In the genomic region with DNA sequence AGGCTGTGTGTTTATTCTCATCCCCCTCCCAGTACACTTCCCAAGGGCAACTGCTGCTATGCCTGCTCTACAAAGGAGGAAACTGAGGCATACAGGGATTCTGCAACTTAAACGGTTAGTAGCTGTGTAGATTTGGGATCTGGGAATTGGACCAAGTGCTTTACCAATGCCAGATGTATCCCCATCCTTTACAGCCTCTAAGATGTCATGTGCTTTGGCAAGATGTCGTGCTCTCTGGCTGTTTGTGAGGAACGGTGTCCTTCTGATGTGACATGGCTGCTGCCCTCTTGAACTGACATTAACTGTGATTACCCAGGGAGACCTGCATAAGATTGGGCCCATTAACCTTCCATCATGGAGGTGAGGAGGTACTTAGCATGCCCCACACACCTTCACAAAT, we compare ENCODE assay signal across 22 mouse cellular contexts.
DNase-seq lines count a peak whose midpoint lies in the region; ATAC-seq lines count a peak whose summit lies in the region.
"Had no signal": no experiment of that assay in that cellular context is flagged by ENCODE, and none has a peak within 500 bp of the region (broad histone marks: within the 10 kb centered on the region; RNA-seq: fewer than 3 reads in every experiment).

No protein-coding gene starts in this region.

- ATAC-seq in heart, embryonic 15.5 days (replicated peaks; ENCODE audit: insufficient number of reproducible peaks, insufficient read depth, low FRiP score, low read depth) = no peak
- no peak for ATAC-seq in midbrain, embryonic 11.5 days (ENCODE audit: low FRiP score)
- ATAC-seq in embryonic facial prominence, embryonic 15.5 days (ENCODE audit: insufficient number of reproducible peaks, low FRiP score, low TSS enrichment, low read depth) = 0 out of 2 replicates have a peak, but pooled peaks have one; percentile 5
- no peak for ATAC-seq in frontal cortex, adult (ENCODE audit: low TSS enrichment)
- ATAC-seq: inflammation-experienced regulatory T-cells, adult 6 months; lung, postnatal 0 days; midbrain, embryonic 16.5 days; Patski had no signal

- peak overlapping the region; percentile 55 for H3K4me2 ChIP-seq in heart, embryonic 15.5 days
- no peak overlapping the region for H3K4me2 ChIP-seq in midbrain, embryonic 11.5 days
- H3K4me2 ChIP-seq in embryonic facial prominence, embryonic 15.5 days (replicated peaks) = peak overlapping the region; percentile 21; the same call in 1 of the 2 replicates
- H3K4me2 ChIP-seq: forebrain, embryonic 12.5 days; hindbrain, embryonic 13.5 days had no signal

- no peak overlapping the region for H3K27ac ChIP-seq in heart, embryonic 15.5 days
- no peak overlapping the region for H3K27ac ChIP-seq in midbrain, embryonic 11.5 days (ENCODE audit: low read depth, low read length)
- H3K27ac ChIP-seq in midbrain, embryonic 10.5 days (replicated peaks) = no peak overlapping the region
- H3K27ac ChIP-seq in embryonic facial prominence, embryonic 15.5 days (replicated peaks) = peak overlapping the region; percentile 68; the same call in 1 of the 2 replicates
- H3K27ac ChIP-seq: forebrain, embryonic 12.5 days; hindbrain, embryonic 13.5 days; left cerebral cortex, adult 2 months; limb, embryonic 12.5 days; liver, embryonic 14.5 days; neural tube, embryonic 15.5 days had no signal

- WGBS in heart, embryonic 15.5 days = 53% methylated on average over 3 of the region's 3 CpGs
- 81% methylated on average over 3 of the region's 3 CpGs for WGBS in midbrain, embryonic 11.5 days
- WGBS in midbrain, embryonic 10.5 days = 84% methylated on average over 3 of the region's 3 CpGs
- 33% methylated on average over 3 of the region's 3 CpGs for WGBS in embryonic facial prominence, embryonic 15.5 days

- DNase-seq in heart, adult 9 months (ENCODE audit: low spot score in 2 of 2) = no peak
- DNase-seq in midbrain, embryonic 11.5 days (ENCODE audit: low spot score, missing footprints) = peak; percentile 75
- DNase-seq in midbrain, embryonic 10.5 days (ENCODE audit: low spot score) = no peak
- DNase-seq in urinary bladder, postnatal 10 days (ENCODE audit: low spot score) = no peak
- DNase-seq: cerebellum, adult 9-11 months; layer of hippocampus, adult 9-11 months; right cerebral cortex, postnatal 14 days had no signal

- H3K27me3 ChIP-seq in heart, embryonic 15.5 days = peaks cover 13% of the 10 kb centered on the region
- no peaks in the 10 kb centered on the region; the same call in 1 of the 2 replicates for H3K27me3 ChIP-seq in midbrain, embryonic 11.5 days (ENCODE audit: control insufficient read depth, insufficient read depth, low read length)
- peaks cover 39% of the 10 kb centered on the region for H3K27me3 ChIP-seq in midbrain, embryonic 10.5 days (ENCODE audit: low read depth, poor library complexity, severe bottlenecking)
- H3K27me3 ChIP-seq in embryonic facial prominence, embryonic 15.5 days = no peaks in the 10 kb centered on the region
- H3K27me3 ChIP-seq: neural tube, embryonic 15.5 days had no signal

- H3K36me3 ChIP-seq in heart, embryonic 15.5 days = no peaks in the 10 kb centered on the region
- H3K36me3 ChIP-seq in midbrain, embryonic 11.5 days (ENCODE audit: control insufficient read depth, insufficient read depth, low read length) = no peaks in the 10 kb centered on the region
- no peaks in the 10 kb centered on the region for H3K36me3 ChIP-seq in midbrain, embryonic 10.5 days
- no peaks in the 10 kb centered on the region for H3K36me3 ChIP-seq in embryonic facial prominence, embryonic 15.5 days
- H3K36me3 ChIP-seq: forebrain, embryonic 12.5 days; hindbrain, embryonic 13.5 days; kidney, embryonic 15.5 days; limb, embryonic 12.5 days; neural tube, embryonic 15.5 days had no signal

- H3K4me1 ChIP-seq in heart, embryonic 15.5 days (replicated peaks) = peaks cover 36% of the 10 kb centered on the region
- no peaks in the 10 kb centered on the region for H3K4me1 ChIP-seq in midbrain, embryonic 11.5 days (ENCODE audit: control insufficient read depth, insufficient read depth, low read length)
- H3K4me1 ChIP-seq in midbrain, embryonic 10.5 days = peaks cover 11% of the 10 kb centered on the region
- H3K4me1 ChIP-seq in embryonic facial prominence, embryonic 15.5 days = peaks cover 26% of the 10 kb centered on the region

- no peak overlapping the region for H3K9ac ChIP-seq in heart, embryonic 15.5 days
- H3K9ac ChIP-seq in midbrain, embryonic 11.5 days (ENCODE audit: low read length) = no peak overlapping the region
- H3K9ac ChIP-seq in embryonic facial prominence, embryonic 15.5 days = no peak overlapping the region
- H3K9ac ChIP-seq: forebrain, embryonic 12.5 days; hindbrain, embryonic 13.5 days; kidney, embryonic 15.5 days; limb, embryonic 12.5 days; liver, embryonic 14.5 days; neural tube, embryonic 15.5 days had no signal

- no peak overlapping the region; the same call in 1 of the 2 replicates for H3K4me3 ChIP-seq in heart, embryonic 15.5 days
- no peak overlapping the region for H3K4me3 ChIP-seq in midbrain, embryonic 11.5 days (ENCODE audit: low read depth, low read length)
- H3K4me3 ChIP-seq in midbrain, embryonic 10.5 days = no peak overlapping the region
- no peak overlapping the region for H3K4me3 ChIP-seq in embryonic facial prominence, embryonic 15.5 days (replicated peaks)
- H3K4me3 ChIP-seq: forebrain, embryonic 12.5 days; hindbrain, embryonic 13.5 days; kidney, embryonic 15.5 days; left cerebral cortex, adult 2 months; limb, embryonic 12.5 days; megakaryocyte, embryonic 14.5 days; neural tube, embryonic 15.5 days had no signal

- H3K9me3 ChIP-seq in heart, embryonic 15.5 days (replicated peaks) = 0 out of 2 replicates have a peak, but pooled peaks cover 6% of the 10 kb centered on the region
- H3K9me3 ChIP-seq in midbrain, embryonic 11.5 days (ENCODE audit: control insufficient read depth, low read length) = peaks cover 5% of the 10 kb centered on the region; the same call in 1 of the 2 replicates
- H3K9me3 ChIP-seq in midbrain, embryonic 10.5 days (replicated peaks) = peaks cover 17% of the 10 kb centered on the region
- H3K9me3 ChIP-seq in embryonic facial prominence, embryonic 15.5 days (replicated peaks) = no peaks in the 10 kb centered on the region
- H3K9me3 ChIP-seq: limb, embryonic 12.5 days had no signal
